Mouse (Mus musculus): ENCODE measurements around the gene Med13. TPM values are rescaled to one million over a fixed set of nuclear protein-coding genes. Genes with fewer than 3 reads are reported as not detected.

Gene Med13
- polyA plus RNA-seq (2014; fragmentation: Illumina TruSeq; extraction: RNeasy Lipid Tissue Mini Kit (QIAGEN cat#74804); ENCODE audit: low read depth, low replicate concordance) = 15.0 TPM

DNA sequence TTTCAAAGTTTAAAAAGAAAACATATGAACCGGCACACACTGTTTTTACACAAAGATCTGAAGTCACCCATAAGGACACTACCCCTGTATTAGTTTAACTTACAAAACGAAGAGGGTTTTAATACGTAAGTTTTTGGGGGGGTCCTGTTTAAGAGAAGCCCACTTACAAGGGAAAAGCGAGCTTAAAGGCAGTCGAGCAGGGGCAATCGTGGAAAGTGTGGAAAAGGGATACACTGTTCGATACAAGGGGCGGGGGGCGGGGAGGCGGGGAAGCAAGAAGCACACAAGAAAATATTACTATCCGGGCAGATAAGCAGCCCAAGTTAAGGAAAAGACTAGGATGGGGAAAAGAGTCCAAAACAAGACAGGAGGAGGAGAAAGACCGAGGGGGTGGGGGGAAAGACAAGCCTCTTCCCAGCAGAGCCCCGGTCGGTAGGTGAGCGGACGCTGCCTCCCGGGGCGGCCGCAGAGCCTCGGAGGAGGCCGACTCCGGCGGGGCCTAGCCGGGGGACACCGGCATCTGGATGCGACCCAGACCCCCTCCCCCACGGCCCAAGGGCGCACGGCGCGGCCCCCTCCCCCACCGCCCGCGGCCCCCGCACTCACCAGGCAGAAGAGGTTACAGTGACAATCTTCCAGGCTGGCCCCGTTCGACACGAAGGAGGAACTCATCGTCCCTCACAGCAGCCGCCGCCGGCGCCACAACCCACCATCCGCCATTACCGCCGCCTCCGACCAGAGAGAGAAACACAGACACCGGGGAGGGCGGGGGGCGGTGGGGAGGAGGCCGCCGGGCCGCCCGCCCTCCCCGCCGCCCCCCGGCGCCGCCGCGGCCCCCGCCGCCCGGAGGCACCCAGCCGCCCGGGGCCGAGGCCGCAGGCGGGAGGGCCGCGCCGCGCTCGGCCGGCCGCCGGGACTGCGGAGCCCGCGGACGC is at the start of gene Med13:
Med13 (minus strand) TSS at position 749 of the 935 bp plus-strand sequence.

DNA sequence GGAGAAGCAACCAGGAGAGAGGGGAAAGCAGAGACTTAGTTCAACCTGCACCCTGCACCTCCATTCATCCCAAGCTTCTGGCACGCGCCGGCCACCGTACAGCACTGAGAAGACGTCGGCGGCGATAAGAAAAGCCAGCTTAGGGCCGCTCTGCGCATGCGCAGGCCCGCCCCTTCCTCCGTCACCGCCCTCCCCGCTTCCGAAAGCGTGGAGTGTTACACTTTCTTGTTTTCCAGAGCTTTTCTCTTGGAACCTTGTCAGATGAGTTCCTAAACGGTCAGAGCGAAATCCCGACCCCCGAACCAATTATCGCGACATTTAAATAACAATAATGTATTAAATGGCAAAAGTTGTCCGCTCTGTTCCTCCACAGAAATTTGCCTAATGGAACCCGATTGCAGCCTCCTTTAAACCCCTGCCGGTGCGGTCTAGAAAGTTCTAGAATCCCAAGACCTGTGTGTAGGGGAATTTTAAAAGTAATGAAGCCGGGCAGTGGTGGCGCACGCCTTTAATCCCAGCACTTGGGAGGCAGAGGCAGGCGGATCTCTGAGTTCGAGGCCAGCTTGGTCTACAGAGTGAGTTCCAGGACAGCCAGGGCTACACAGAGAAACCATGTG is 99.8 kb downstream of the Med13 start, which contains the start of gene Ints2:
Ints2 (minus strand) TSS at position 116 of the 617 bp plus-strand sequence.

Other genes starting within 250 kb of the Med13 start
- 0.52 TPM for gene Brip1, start 156.4 kb downstream of the Med13 start, polyA plus RNA-seq (2014; fragmentation: Illumina TruSeq; extraction: RNeasy Lipid Tissue Mini Kit (QIAGEN cat#74804); ENCODE audit: low read depth, low replicate concordance)
- 10.8 TPM for gene Ints2, start 100.0 kb downstream of the Med13 start, polyA plus RNA-seq (2014; fragmentation: Illumina TruSeq; extraction: RNeasy Lipid Tissue Mini Kit (QIAGEN cat#74804); ENCODE audit: low read depth, low replicate concordance)
- 32.7 TPM for gene Rnft1, start 127.1 kb upstream of the Med13 start, polyA plus RNA-seq (2014; fragmentation: Illumina TruSeq; extraction: RNeasy Lipid Tissue Mini Kit (QIAGEN cat#74804); ENCODE audit: low read depth, low replicate concordance)
- 24.7 TPM for gene Rps6kb1, start 187.2 kb upstream of the Med13 start, polyA plus RNA-seq (2014; fragmentation: Illumina TruSeq; extraction: RNeasy Lipid Tissue Mini Kit (QIAGEN cat#74804); ENCODE audit: low read depth, low replicate concordance)
- 6.8 TPM for gene Tubd1, start 187.4 kb upstream of the Med13 start, polyA plus RNA-seq (2014; fragmentation: Illumina TruSeq; extraction: RNeasy Lipid Tissue Mini Kit (QIAGEN cat#74804); ENCODE audit: low read depth, low replicate concordance)

All from adipose tissue, adult 10 weeks (tissue).